Mouse (Mus musculus) kidney, adult 2 months (tissue): ENCODE results near the gene Cpt1b.

Source experiments
- CTCF ChIP-seq: fragments of 200-500 bp; conservative IDR thresholded peaks from 2 replicates; pipeline ENCODE4 v1.5.1; 2011; ENCODE audit warnings: low read depth, mild to moderate bottlenecking, control low read depth, low read length, moderate library complexity, mixed read lengths; ENCODE audit not compliant: insufficient read depth, insufficient read length
- POLR2A ChIP-seq: fragments of 200-500 bp; IDR thresholded peaks from one replicate; pipeline ENCODE4 v1.6.1; 2011; ENCODE audit warnings: low read depth, low read length, control low read depth

DNA sequence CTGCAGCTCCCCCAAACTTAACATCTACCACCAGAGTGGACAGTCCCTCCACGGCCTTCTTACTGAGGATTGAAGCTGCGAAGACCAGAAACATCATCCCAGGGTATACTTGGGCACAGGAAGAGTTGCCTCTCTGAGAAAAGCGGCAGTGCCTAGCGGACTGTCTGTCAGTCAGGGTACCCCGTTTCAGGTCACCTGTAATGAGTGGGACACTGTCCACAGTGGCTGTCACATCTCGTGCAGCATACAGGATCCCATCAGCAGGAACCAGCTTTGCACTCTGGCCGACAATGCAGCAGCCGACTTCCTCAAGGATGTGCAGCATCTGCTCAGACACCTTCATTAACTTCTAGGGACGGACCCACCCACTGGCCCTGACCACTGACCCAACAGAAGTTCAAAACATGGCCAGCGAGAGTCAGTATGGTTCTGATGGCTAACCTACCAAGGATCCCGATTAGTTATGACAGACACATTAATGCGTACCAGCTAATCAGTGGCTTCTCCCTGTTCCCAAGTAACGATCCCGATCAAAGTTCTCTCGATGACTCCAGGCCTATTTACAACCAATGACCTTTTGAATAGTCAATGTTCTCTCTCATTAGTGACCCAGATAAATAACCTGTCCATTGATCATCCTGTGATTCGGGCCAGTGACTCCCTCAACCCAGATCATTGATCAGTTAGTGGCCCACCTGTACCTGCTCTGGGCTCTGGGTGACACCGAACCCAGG is 50.7 kb downstream of the Cpt1b start:
- no peak for TF ChIP-seq CTCF
- TF ChIP-seq POLR2A: no peak
